21 mouse cellular contexts compared by ENCODE assay signal in genomic region chr2:33873501-33873900, GRCm38 (mm10). TPM values are rescaled to one million over a fixed set of nuclear protein-coding genes. Genes with fewer than 3 reads are reported as not detected.
DNase-seq lines count a peak whose midpoint lies in the region; ATAC-seq and TF ChIP-seq lines count a peak whose summit lies in the region.
"Had no signal": no experiment of that assay in that cellular context is flagged by ENCODE, and none has a peak within 500 bp of the region (broad histone marks: within the 10 kb centered on the region; RNA-seq: fewer than 3 reads in every experiment).

No protein-coding gene starts in this region.

- no peaks in the 10 kb centered on the region for H3K27me3 ChIP-seq in kidney, embryonic 16.5 days (ENCODE audit: insufficient read depth, low read length)
- no peaks in the 10 kb centered on the region for H3K27me3 ChIP-seq in lung, embryonic 15.5 days
- H3K27me3 ChIP-seq in stomach, embryonic 16.5 days (ENCODE audit: control insufficient read depth, insufficient read depth, low read length) = no peaks in the 10 kb centered on the region
- no peaks in the 10 kb centered on the region for H3K27me3 ChIP-seq in stomach, postnatal 0 days (ENCODE audit: control insufficient read depth, insufficient read depth, low read length)
- H3K27me3 ChIP-seq: embryonic facial prominence, embryonic 12.5 days; heart, embryonic 13.5 days; neural tube, embryonic 13.5 days; stomach, embryonic 15.5 days had no signal

- peaks cover 91% of the 10 kb centered on the region for H3K4me1 ChIP-seq in kidney, embryonic 16.5 days (ENCODE audit: insufficient read depth, low read length)
- peaks cover 94% of the 10 kb centered on the region for H3K4me1 ChIP-seq in lung, embryonic 15.5 days
- H3K4me1 ChIP-seq in stomach, embryonic 16.5 days (ENCODE audit: control insufficient read depth, insufficient read depth, low read length) = peaks cover 45% of the 10 kb centered on the region
- peaks cover 11% of the 10 kb centered on the region; the same call in 1 of the 2 replicates for H3K4me1 ChIP-seq in stomach, postnatal 0 days (replicated peaks; ENCODE audit: control insufficient read depth, insufficient read depth)

- no peak for TF ChIP-seq EP300 in stomach, postnatal 0 days (optimal IDR thresholded peaks at IDR 0.05)

- DNase-seq in kidney, adult 18-20 months = no peak
- no peak for DNase-seq in lung, postnatal 14 days
- no peak for DNase-seq in stomach, postnatal 0 days (ENCODE audit: low spot score)
- no peak for DNase-seq in layer of hippocampus, postnatal 25 days (ENCODE audit: extremely low spot score in 1 of 2, low spot score in 1 of 2)
- DNase-seq: cerebellum, adult 11 months; cerebellum, adult 9-11 months; forebrain, postnatal 0 days; gastrocnemius, postnatal 36 days; heart, postnatal 14 days; liver, postnatal 0 days; midbrain, embryonic 14.5 days; thymus, adult 2 months had no signal

- H3K4me2 ChIP-seq in kidney, embryonic 16.5 days (replicated peaks; ENCODE audit: low read depth, low read length) = no peak overlapping the region
- no peak overlapping the region for H3K4me2 ChIP-seq in lung, embryonic 15.5 days
- no peak overlapping the region for H3K4me2 ChIP-seq in stomach, embryonic 16.5 days (ENCODE audit: low read depth, low read length)
- H3K4me2 ChIP-seq in stomach, postnatal 0 days (replicated peaks; ENCODE audit: low read depth) = no peak overlapping the region
- H3K4me2 ChIP-seq: embryonic facial prominence, embryonic 12.5 days; heart, embryonic 13.5 days; hindbrain, embryonic 14.5 days; neural tube, embryonic 13.5 days; stomach, embryonic 15.5 days had no signal

- 0 out of 2 replicates have a peak, but pooled peaks cover 3% of the 10 kb centered on the region for H3K9me3 ChIP-seq in kidney, embryonic 16.5 days (ENCODE audit: low read length)
- no peaks in the 10 kb centered on the region for H3K9me3 ChIP-seq in lung, embryonic 15.5 days
- no peaks in the 10 kb centered on the region for H3K9me3 ChIP-seq in stomach, embryonic 16.5 days (replicated peaks; ENCODE audit: control insufficient read depth, low read length)
- H3K9me3 ChIP-seq in stomach, postnatal 0 days (ENCODE audit: control insufficient read depth, low read length) = no peaks in the 10 kb centered on the region
- H3K9me3 ChIP-seq: embryonic facial prominence, embryonic 12.5 days; neural tube, embryonic 13.5 days; stomach, embryonic 15.5 days had no signal

- H3K27ac ChIP-seq in kidney, embryonic 16.5 days (ENCODE audit: low read length) = peak overlapping the region; percentile 46
- peak overlapping the region; percentile 96; the same call in 1 of the 2 replicates for H3K27ac ChIP-seq in lung, embryonic 15.5 days
- peak overlapping the region; percentile 14; the same call in 1 of the 2 replicates for H3K27ac ChIP-seq in stomach, embryonic 16.5 days (ENCODE audit: low read length)
- H3K27ac ChIP-seq in stomach, postnatal 0 days (replicated peaks) = no peak overlapping the region
- H3K27ac ChIP-seq: embryonic facial prominence, embryonic 12.5 days; heart, adult 2 months; heart, embryonic 13.5 days; hindbrain, embryonic 14.5 days; stomach, embryonic 15.5 days had no signal

- no peak for TF ChIP-seq CTCF in stomach, postnatal 0 days (IDR thresholded peaks at IDR 0.05; ENCODE audit: low read depth)

- no peak overlapping the region for H3K4me3 ChIP-seq in kidney, embryonic 16.5 days (ENCODE audit: low read length)
- no peak overlapping the region for H3K4me3 ChIP-seq in lung, embryonic 15.5 days
- H3K4me3 ChIP-seq in stomach, embryonic 16.5 days (replicated peaks; ENCODE audit: low read length) = no peak overlapping the region
- no peak overlapping the region for H3K4me3 ChIP-seq in stomach, postnatal 0 days (ENCODE audit: low read depth, low read length)
- H3K4me3 ChIP-seq: embryonic facial prominence, embryonic 12.5 days; heart, adult 2 months; heart, embryonic 13.5 days; neural tube, embryonic 13.5 days; stomach, embryonic 15.5 days had no signal

- ATAC-seq in kidney, embryonic 16.5 days (ENCODE audit: low FRiP score, low TSS enrichment) = peak; percentile 28; the same call in 1 of the 2 replicates
- ATAC-seq in lung, embryonic 15.5 days (ENCODE audit: borderline replicate concordance, extremely low read depth, low FRiP score, low TSS enrichment) = no peak
- ATAC-seq in stomach, embryonic 16.5 days (ENCODE audit: insufficient read depth, low FRiP score) = no peak
- no peak for ATAC-seq in stomach, postnatal 0 days (ENCODE audit: low FRiP score, low TSS enrichment)
- ATAC-seq: forebrain, postnatal 0 days; liver, postnatal 0 days had no signal

- no peak overlapping the region for H3K9ac ChIP-seq in kidney, embryonic 16.5 days (replicated peaks; ENCODE audit: low read length)
- H3K9ac ChIP-seq in lung, embryonic 15.5 days = no peak overlapping the region
- H3K9ac ChIP-seq in stomach, embryonic 16.5 days (ENCODE audit: low read length) = peak overlapping the region; percentile 33; the same call in 1 of the 2 replicates
- H3K9ac ChIP-seq in stomach, postnatal 0 days (ENCODE audit: low read length) = no peak overlapping the region
- H3K9ac ChIP-seq: embryonic facial prominence, embryonic 12.5 days; forebrain, postnatal 0 days; heart, embryonic 13.5 days; hindbrain, embryonic 14.5 days; liver, postnatal 0 days; neural tube, embryonic 13.5 days; stomach, embryonic 15.5 days had no signal

- H3K36me3 ChIP-seq in kidney, embryonic 16.5 days (ENCODE audit: insufficient read depth, low read length) = peaks cover 22% of the 10 kb centered on the region
- peaks cover 12% of the 10 kb centered on the region for H3K36me3 ChIP-seq in lung, embryonic 15.5 days
- peaks cover 14% of the 10 kb centered on the region; the same call in 1 of the 2 replicates for H3K36me3 ChIP-seq in stomach, embryonic 16.5 days (ENCODE audit: control insufficient read depth, insufficient read depth, low read length)
- H3K36me3 ChIP-seq in stomach, postnatal 0 days (ENCODE audit: control insufficient read depth, insufficient read depth, low read length) = no peaks in the 10 kb centered on the region

- WGBS in kidney, embryonic 16.5 days = 58% methylated on average over 8 of the region's 8 CpGs
- WGBS in lung, embryonic 15.5 days = 57% methylated on average over 8 of the region's 8 CpGs
- WGBS in stomach, embryonic 16.5 days = 60% methylated on average over 8 of the region's 8 CpGs
- 62% methylated on average over 8 of the region's 8 CpGs for WGBS in stomach, postnatal 0 days

RNA-seq across cellular contexts. Expression of gene Mvb12b, which starts 14.2 kb away (rescaled TPM):
- polyA plus RNA-seq in kidney, embryonic 16.5 days (2015; fragmentation: Nextera tagmentation; extraction: Ambion mirVana) = 14.2 and 16.4 TPM in 2 replicates
- 21.8 and 22.8 TPM in 2 replicates for polyA plus RNA-seq in lung, embryonic 15.5 days (2015; fragmentation: Nextera tagmentation; extraction: Ambion mirVana)
- polyA plus RNA-seq in stomach, embryonic 16.5 days (2015; fragmentation: Nextera tagmentation; extraction: Ambion mirVana) = 8.5 and 11.9 TPM in 2 replicates
- polyA plus RNA-seq in stomach, postnatal 0 days (2015; fragmentation: Nextera tagmentation; extraction: Ambion mirVana) = 10.2 and 11.3 TPM in 2 replicates
- 10 to 100 TPM; 90.6 to 99.8 TPM for total RNA-seq in layer of hippocampus, postnatal 25 days (2021)
